Mouse (Mus musculus) liver, postnatal 0 days (tissue): ENCODE measurements around the gene Abcf2. TPM values are rescaled to one million over a fixed set of nuclear protein-coding genes. Genes with fewer than 3 reads are reported as not detected.
"Not testable (repeated sequence)": the region's sequence is repeated elsewhere in the genome, so short reads cannot be mapped to it uniquely, and the experiment has no call there.

Source experiments
- ATAC-seq: fragments of 200-750 bp; cut with Nextera tagmentation; 2 replicates; pipeline ENCODE4 v1.8.0; 2017; ENCODE audit warnings: mild to moderate bottlenecking, moderate library complexity
- DNase-seq: peaks from one replicate; pipeline ENCODE4 v3.0.0-alpha.2; 2016
- H3K27ac ChIP-seq: fragments of 300-500 bp; sonication (generic); 2 replicates; pipeline ENCODE4 v1.5.1; 2014; ENCODE audit warnings: antibody characterized with exemption, moderate library complexity, mild to moderate bottlenecking, low read depth
- H3K27me3 ChIP-seq: fragments of 300-500 bp; sonication (generic); 2 replicates; pipeline ENCODE4 v1.6.1; 2014; ENCODE audit warnings: low read length, control low read depth, mixed read lengths; ENCODE audit not compliant: insufficient read depth
- H3K36me3 ChIP-seq: fragments of 300-500 bp; sonication (generic); replicated peaks from 2 replicates; pipeline ENCODE4 v1.6.1; 2014; ENCODE audit warnings: mild to moderate bottlenecking, control low read depth, low read length, moderate library complexity, mixed read lengths; ENCODE audit not compliant: insufficient read depth
- H3K4me1 ChIP-seq: fragments of 300-500 bp; sonication (generic); 2 replicates; pipeline ENCODE4 v1.6.1; 2014; ENCODE audit warnings: antibody characterized with exemption, mild to moderate bottlenecking, control low read depth; ENCODE audit not compliant: insufficient read depth
- H3K4me2 ChIP-seq: fragments of 300-500 bp; sonication (generic); 2 replicates; pipeline ENCODE4 v1.6.1; 2014; ENCODE audit warnings: low read depth, mild to moderate bottlenecking, low read length, moderate library complexity, mixed read lengths
- H3K4me3 ChIP-seq: fragments of 300-500 bp; sonication (generic); 2 replicates; pipeline ENCODE4 v1.5.1; 2014; ENCODE audit warnings: low read depth, low read length
- H3K9ac ChIP-seq: fragments of 300-500 bp; sonication (generic); replicated peaks from 2 replicates; pipeline ENCODE4 v1.6.1; 2014; ENCODE audit warnings: mild to moderate bottlenecking, moderate library complexity
- H3K9me3 ChIP-seq: fragments of 300-500 bp; sonication (generic); 2 replicates; pipeline ENCODE4 v1.6.1; 2016; ENCODE audit warnings: mild to moderate bottlenecking, control low read depth, low read length, mixed read lengths
- CTCF ChIP-seq: sonication (generic); IDR thresholded peaks from 2 replicates; pipeline ENCODE4 v1.5.1; 2016; ENCODE audit warnings: antibody characterized with exemption, low read depth
- EP300 ChIP-seq: IDR thresholded peaks from 2 replicates; pipeline ENCODE4 v1.6.1; 2016; ENCODE audit warnings: antibody characterized with exemption, low read depth, mild to moderate bottlenecking
- WGBS: fragments of 180-500 bp; shearing (Covaris S2); extraction: QIAGEN DNeasy Blood & Tissue Kit; methylation state at CpG from one replicate; pipeline ENCODE4 v1.1.7; 2014; ENCODE audit not compliant: insufficient replicate concordance; 5-methylcytosine and 5-hydroxymethylcytosine counted together
- polyA plus RNA-seq: library from polyadenylated mRNA; unstranded; fragments of >200 nt; fragmentation: Nextera tagmentation; extraction: Ambion mirVana; gene quantifications from 2 replicates; pipeline ENCODE4 v1.2.1, GENCODE M21; 2015

Gene Abcf2
- polyA plus RNA-seq, 1 experiment from 2014 or later = 26.4 TPM

DNA sequence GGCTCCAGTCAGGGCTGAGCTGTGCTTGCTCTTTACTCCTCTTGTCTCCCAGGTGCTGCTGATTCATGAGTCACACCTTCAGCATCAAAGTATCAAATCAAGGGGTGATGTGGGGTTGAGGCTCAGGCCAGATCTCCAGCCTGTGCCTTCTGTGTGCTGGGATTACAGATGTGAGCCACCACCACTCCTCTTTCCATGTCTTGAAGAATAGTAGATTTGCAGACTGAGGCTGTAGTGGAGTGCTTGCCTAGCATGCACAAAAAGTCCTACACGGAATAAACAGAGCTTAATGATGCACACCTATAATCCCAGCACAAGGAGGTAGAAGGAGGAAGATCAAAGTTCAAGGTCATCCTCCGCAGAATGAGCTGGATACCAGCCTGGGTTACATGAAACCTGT lies 20.6 kb downstream of the Abcf2 start, which contains the start of gene 4931409K22Rik:
TSS of gene 4931409K22Rik (minus strand) at position 101 of the 400 bp plus-strand sequence.
- Histone ChIP-seq H3K9me3 (no peaks in the 10 kb centered on the region), H3K4me2 (no peak within 1 kb of the TSS), H3K4me1 (no peaks in the 10 kb centered on the region), H3K4me3 (no peak within 1 kb of the TSS), H3K9ac (no peak within 1 kb of the TSS), H3K36me3 (no peaks in the 10 kb centered on the region), H3K27ac (no peak within 1 kb of the TSS), H3K27me3 (0 out of 2 replicates have a peak, but pooled peaks cover 4% of the 10 kb centered on the region)
- ATAC-seq (no peak), DNase-seq (no peak)
- 60% methylated on average over 2 of the region's 2 CpGs for WGBS
- TF ChIP-seq EP300 = no peak
- TF ChIP-seq CTCF = no peak

DNA sequence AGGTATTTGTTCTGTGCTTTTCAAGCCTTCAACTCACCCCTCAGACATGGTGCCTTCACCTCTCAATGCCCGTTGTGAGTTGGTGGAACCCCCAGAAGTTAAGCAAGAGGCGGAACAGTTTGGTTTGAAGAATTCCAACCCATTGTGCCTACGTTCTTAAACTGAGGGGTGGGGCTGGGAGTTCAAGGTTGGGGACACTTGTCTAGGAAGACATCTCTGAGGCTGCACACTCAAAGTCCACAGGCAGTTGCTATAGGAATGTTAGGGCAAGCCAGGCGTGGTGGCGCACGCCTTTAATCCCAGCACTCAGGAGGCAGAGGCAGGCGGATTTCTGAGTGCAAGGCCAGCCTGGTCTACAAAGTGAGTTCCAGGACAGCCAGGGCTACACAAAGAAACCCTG lies 21.9 kb downstream of the Abcf2 start:
- not testable (repeated sequence) for H3K9me3 ChIP-seq, H3K4me2 ChIP-seq, H3K9ac ChIP-seq, H3K4me3 ChIP-seq, DNase-seq, ATAC-seq, H3K27ac ChIP-seq, H3K36me3 ChIP-seq, H3K4me1 ChIP-seq
- 87% methylated on average over 7 of the region's 7 CpGs for WGBS
- peaks cover 11% of the 10 kb centered on the region for H3K27me3 ChIP-seq

DNA sequence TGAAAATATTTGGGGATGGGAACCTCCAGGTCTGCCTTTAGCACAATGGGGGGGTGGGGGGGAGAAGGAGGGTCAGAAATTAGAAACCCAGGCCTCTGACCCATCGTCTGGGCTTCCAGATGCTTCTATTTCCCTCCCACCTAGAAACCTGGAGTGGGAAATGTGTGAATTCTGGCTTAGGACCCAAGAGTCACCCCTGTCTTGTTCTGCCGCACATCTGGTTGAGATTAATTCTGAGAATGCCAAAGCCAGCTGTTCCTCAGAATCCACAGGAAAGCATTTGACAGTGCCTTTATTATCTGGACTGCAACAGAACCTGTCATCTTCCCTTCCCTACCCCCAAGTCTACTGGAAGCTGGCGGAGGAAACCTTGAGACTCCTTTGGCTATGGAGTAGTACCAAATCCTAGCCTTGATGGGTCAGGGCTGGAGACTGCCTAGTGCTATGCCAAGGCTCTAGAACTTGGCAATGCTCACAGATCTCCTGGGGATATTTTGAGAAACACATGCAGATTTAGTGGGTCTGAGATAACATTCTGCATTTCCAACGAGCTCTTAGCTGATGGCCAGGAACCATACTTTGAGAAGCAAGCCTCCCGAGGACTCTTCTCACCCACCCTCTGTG lies 23.5 kb downstream of the Abcf2 start:
- H3K9ac ChIP-seq = no peak overlapping the region
- H3K4me3 ChIP-seq = no peak overlapping the region
- no peak for ATAC-seq
- WGBS = 70% methylated on average over 5 of the region's 5 CpGs
- no peaks in the 10 kb centered on the region for H3K9me3 ChIP-seq
- H3K27ac ChIP-seq = no peak overlapping the region
- no peaks in the 10 kb centered on the region; the same call in 1 of the 2 replicates for H3K4me1 ChIP-seq
- no peaks in the 10 kb centered on the region for H3K36me3 ChIP-seq
- DNase-seq = no peak
- no peak for TF ChIP-seq CTCF
- TF ChIP-seq EP300 = no peak
- peaks cover 16% of the 10 kb centered on the region for H3K27me3 ChIP-seq
- H3K4me2 ChIP-seq = no peak overlapping the region

DNA sequence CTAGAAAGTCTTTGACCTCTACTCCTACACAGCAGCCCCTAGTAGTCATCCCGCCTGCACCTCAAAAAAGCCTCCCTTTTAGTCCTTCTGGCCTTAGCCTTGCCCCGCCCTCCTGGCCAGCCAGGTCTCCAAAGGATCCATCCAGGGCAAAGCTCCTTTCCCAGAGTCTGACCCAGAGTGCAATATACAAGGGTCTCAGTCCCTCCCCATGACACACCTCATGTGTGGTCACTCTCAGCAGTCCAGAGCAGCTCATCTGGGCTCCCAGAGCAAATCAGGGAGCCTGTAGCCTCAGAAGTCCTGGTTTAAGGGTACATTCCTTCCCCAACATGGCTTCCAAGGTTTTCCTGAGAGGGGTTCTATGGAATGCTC lies 26.0 kb downstream of the Abcf2 start:
- Histone ChIP-seq H3K9me3 (no peaks in the 10 kb centered on the region), H3K36me3 (no peaks in the 10 kb centered on the region), H3K9ac (no peak overlapping the region), H3K4me3 (no peak overlapping the region), H3K4me1 (no peaks in the 10 kb centered on the region; the same call in 1 of the 2 replicates), H3K27me3 (peaks cover 16% of the 10 kb centered on the region), H3K4me2 (no peak overlapping the region), H3K27ac (no peak overlapping the region)
- TF ChIP-seq EP300 (no peak), CTCF (no peak)
- DNase-seq = no peak
- 47% methylated on average over 2 of the region's 2 CpGs for whole genome bisulfite sequencing
- ATAC-seq = no peak

DNA sequence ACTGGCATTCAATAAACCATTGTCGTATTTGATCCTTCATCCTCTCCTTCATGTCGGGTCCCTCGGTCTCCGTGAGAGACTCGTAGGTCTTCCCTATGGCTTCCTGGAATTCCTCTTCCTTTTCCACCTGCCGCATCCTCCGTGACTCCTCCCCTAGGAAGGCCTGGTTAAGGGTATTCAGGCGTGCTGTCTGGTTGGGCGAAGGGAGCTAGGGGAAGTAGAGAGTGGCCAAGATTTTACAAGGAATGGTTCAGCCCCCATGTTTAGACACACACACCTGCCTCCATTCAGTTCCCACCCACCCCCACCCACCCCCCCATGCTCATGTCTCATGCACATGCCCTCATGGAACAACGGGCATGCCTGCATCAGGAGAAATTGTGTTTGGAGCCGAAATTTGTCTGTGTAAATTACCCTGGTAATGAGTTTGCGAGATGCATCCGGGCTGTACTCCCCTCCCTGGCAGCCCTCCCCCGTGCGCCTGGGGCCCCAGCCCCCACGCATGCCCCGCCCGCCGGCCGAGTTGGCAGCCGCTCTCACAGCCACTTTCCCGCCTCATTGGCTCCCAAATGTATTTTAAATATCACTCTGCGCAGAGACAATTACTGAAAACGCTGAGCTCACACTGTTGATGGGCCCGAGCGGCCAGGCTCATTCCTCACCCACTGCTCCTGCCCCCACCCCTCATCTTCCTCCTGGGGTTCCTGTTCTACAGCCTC lies 26.5 kb downstream of the Abcf2 start:
- Histone ChIP-seq H3K4me3 (no peak overlapping the region), H3K36me3 (no peaks in the 10 kb centered on the region), H3K4me2 (no peak overlapping the region), H3K9ac (no peak overlapping the region), H3K4me1 (no peaks in the 10 kb centered on the region; the same call in 1 of the 2 replicates), H3K9me3 (no peaks in the 10 kb centered on the region), H3K27ac (no peak overlapping the region), H3K27me3 (peaks cover 16% of the 10 kb centered on the region)
- TF ChIP-seq EP300 = no peak
- no peak for TF ChIP-seq CTCF
- DNase-seq (no peak), ATAC-seq (no peak)
- WGBS = 29% methylated on average over 26 of the region's 26 CpGs

DNA sequence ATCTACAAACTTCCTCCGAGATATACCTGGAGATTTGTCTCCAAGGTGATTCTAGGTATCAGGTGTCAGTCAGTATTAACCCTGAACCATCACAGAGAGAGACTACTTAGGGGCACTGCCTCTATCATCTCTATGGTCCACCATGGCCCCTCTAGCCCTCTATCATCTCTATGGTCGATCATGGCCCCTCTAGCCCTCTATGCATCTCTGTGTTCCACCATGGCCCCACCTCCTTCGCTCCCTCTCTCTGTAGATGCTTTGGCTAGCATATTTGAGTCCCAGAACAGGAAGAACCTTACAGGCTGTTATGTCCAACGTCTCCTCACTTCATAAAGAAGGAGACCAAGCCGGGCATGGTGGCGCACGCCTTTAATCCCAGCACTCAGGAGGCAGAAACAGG lies 34.6 kb downstream of the Abcf2 start:
- Histone ChIP-seq H3K27ac (no peak overlapping the region), H3K4me1 (peaks cover 5% of the 10 kb centered on the region), H3K27me3 (0 out of 2 replicates have a peak, but pooled peaks cover 2% of the 10 kb centered on the region), H3K9me3 (no peaks in the 10 kb centered on the region), H3K4me3 (no peak overlapping the region), H3K9ac (no peak overlapping the region), H3K4me2 (no peak overlapping the region), H3K36me3 (no peaks in the 10 kb centered on the region)
- 59% methylated on average over 7 of the region's 7 CpGs for WGBS
- DNase-seq = no peak
- no peak for ATAC-seq
- TF ChIP-seq EP300 (no peak), CTCF (no peak)
